Mouse (Mus musculus) brain, embryonic 14.5 days (tissue): ENCODE measurements around the gene Prkaa1. TPM values are rescaled to one million over a fixed set of nuclear protein-coding genes. Genes with fewer than 3 reads are reported as not detected.

ENCODE experiments used
- DNase-seq: peaks from one replicate; pipeline ENCODE4 v3.0.0-alpha.2; 2011; ENCODE audit warnings: low read depth
- CTCF ChIP-seq: fragments of 200-500 bp; IDR thresholded peaks from 2 replicates; pipeline ENCODE4 v1.5.1; 2012; ENCODE audit warnings: inconsistent platforms, mild to moderate bottlenecking, moderate library complexity, borderline replicate concordance; ENCODE audit not compliant: insufficient read depth, insufficient read length; ENCODE audit errors: extremely low read depth
- POLR2A ChIP-seq: fragments of 200-500 bp; IDR thresholded peaks from 2 replicates; pipeline ENCODE4 v1.6.1; 2012; ENCODE audit warnings: mild to moderate bottlenecking, inconsistent platforms, borderline replicate concordance; ENCODE audit not compliant: poor library complexity, insufficient read depth, insufficient read length, severe bottlenecking; ENCODE audit errors: extremely low read depth
- polyA plus RNA-seq: library from polyadenylated mRNA; depleted of rRNA; stranded (reverse); fragments of >200 nt; gene quantifications from 2 replicates; pipeline ENCODE4 v1.2.3, GENCODE M21; 2012

Prkaa1 gene
- polyA plus RNA-seq, 1 experiment = 14.4 TPM

DNA sequence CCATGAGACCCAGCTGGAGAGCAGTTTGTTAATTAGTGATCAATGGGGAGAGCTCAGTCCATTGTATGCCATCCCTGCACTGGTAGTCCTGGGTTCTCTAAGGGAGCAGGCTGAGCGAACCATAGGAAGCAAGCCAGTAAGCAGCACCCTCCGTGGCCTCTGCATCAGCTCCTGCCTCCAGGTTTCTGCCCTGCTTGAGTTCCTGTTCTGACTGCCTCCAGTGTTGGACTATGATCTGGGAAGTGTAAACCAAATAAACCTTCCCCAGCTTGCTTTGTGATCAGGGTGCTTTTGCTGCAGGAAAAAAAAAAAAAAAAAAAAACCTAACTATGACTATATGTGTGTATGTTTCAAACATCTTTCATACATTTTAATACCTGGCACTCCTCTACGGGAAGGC is 10.4 kb upstream of the Prkaa1 start:
- DNase-seq = no peak
- TF ChIP-seq CTCF = no peak

DNA sequence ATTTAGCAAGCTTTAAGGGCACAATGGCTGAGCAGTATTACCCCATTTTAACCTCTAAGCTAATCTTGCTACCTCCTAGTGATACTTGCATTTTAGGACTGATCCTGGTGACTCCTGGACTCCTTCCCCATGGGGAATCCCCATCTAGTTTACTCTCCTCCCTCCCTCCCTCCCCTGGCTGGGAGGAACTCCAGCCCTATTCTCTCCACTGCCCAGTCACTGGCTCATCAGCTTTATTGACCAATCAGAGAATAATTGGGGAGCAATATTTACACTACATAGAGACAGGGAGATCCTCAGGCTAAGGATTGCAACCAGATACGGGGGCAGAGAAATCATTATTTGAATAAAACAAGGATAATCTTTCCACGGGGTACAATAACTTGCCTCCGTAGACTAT is 9.5 kb upstream of the Prkaa1 start:
- DNase-seq = no peak
- no peak for TF ChIP-seq CTCF
- TF ChIP-seq POLR2A = no peak

DNA sequence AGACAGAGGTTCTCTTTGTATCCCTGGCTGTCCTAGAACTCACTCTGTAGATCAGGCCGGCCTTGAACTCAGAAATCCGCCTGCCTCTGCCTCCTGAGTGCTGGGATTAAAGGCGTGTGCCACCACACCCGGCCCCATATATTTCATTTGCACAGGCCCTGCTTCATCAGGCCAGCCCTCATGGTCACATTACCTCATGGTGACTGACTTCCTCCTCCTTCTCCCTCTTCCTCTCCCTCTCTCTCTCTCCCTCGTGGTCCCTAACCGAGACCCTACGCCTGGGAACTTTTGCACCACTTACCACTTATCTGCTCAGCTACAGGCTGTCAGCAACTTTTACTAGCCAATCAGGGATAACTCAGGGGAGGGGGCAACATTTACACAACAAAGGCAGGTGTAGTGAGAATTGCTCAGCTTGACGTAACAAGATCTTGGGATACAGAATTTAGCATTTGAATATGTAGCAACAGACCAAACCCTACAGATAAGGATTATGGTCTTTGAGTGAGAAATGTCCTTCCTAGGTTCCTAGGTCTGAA is 8.6 kb upstream of the Prkaa1 start:
- DNase-seq = no peak
- TF ChIP-seq CTCF = no peak

DNA sequence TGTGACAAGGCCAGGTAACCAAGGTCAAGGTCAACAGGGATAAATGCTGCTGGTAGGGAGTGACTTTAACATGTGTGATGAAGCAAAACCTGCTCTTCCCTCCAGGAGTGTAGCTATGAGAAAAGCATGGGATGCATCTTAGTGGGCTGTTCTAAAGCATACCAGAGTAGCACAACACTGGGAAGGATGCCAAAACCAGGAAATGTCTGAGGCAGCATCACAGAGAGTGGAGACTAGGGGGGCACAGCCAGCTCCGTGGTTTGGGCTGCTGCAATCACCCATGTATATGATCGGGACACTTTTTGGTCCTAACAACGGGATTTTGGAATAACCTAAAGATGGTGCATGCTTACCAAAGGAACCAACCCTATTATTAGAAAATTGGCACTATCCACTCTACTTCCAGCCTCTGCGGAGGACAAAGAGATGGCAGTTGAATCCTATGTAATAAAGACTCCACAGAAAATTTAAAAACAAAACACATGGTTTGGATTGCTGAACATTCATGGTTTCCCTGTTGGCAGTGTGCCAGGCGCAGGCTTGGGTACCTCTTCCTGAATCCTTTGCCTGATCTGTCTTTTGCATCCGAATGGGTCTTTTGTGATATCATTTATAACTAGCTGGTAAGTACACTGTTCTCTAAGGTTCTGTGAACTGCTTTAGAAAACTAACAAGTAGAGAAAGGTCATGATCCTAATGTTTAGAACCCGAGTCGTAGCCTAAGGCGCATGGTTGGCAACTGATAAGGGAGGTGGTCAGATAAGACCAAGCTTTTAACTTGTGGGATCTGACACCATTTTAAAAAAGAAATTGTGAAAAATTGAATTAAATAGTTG is 5.4 kb upstream of the Prkaa1 start:
- DNase-seq = peak; percentile 80
- TF ChIP-seq CTCF (no peak), POLR2A (no peak)

DNA sequence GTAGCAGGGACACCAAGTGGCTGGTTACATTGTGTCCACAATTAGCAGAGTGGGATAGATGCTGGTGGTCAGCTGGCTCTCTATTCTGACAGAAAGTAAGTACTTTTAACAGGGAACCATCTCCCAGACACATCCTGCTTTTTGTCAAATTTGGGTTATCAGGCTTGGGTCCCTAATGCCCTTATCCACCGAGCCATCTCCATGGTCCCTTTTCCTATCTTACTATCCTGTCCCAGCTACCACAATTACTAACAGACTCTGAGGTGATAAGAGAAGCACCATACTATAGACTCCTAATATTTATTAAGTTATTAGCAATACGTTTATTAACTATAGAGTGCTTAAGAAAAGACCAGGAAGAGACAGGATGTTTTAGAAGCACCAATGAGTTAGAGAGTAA is 4.3 kb upstream of the Prkaa1 start:
- TF ChIP-seq POLR2A (no peak), CTCF (no peak)

DNA sequence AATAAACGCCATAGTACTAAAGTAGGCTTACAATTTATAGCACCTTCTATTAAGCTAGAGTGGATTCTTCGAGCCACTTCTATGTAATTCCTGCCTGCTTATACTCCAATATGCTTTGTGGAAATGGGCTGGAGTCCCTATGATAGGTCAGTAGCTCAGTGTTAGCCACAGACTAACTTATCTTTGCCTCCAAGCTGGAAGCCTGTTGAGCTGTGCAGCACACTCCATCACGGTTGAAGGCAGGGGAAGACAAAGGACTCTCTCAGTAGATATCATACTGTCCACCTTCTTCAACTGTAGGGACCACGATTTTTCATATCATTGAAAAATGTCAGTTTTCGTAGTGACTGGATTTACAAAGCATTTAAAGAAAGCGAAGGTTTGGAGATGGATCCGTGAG is 3.8 kb upstream of the Prkaa1 start:
- no peak for DNase-seq
- TF ChIP-seq CTCF (no peak), POLR2A (no peak)

More for the DNA sequence above, 4.3 kb upstream of the Prkaa1 start:
- DNase-seq = no peak

DNA sequence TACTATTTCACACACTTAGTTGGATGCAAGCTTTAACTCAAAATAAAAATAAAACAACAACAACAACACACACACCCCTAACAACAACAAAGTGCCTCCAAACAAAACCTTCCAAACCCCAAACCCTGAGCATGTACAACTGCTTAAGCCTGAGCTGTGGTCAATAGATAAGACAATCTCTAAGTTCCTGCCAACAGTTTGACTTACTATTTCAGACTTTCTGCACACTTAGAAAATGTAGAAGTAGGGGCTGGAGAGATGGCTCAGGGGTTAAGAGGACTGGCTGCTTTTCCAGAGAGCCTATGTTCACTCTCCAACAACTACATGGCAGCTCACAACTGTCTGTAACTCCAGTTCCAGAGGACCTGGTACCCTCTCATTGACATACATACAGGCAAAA is 3.3 kb upstream of the Prkaa1 start:
- TF ChIP-seq POLR2A = no peak
- no peak for TF ChIP-seq CTCF
- no peak for DNase-seq

DNA sequence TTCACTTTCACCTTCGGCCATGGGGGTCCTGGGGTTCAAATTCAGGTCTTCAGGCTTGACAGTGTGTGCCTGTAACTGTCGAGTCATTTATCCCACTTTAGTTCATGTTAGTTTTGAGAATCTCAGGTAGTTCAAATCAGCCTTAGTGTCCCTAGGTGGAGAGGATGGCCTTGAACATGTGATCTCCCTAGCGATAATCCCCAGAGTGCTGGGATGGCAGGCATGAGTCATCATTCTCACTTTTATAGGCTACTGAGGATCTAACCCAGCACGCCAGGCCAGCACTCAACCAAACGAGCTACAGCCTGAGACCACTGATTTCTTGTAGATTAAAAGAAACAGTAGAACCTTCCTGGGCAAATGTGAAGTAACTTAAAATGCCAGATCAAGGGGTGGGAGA is 1.6 kb upstream of the Prkaa1 start:
- TF ChIP-seq POLR2A (no peak), CTCF (no peak)
- no peak for DNase-seq

DNA sequence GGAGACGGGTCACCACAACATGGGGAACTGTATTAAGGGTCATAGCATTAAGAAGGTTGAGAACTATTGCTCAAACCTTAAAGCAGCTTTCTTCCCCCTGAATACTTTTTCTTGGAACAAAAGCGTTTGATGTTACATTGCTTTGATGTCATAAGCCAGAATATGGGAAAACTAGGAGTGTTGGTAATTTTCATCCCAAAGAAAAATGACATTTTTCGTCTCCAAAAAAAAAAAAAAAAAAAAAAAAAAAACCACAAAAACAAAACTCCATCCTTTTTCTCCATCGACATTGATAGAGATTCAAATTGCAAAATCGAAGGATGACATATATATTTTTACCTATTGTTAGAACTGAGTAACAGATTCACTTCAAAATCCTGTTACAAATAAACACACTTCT is 947 bp upstream of the Prkaa1 start:
- no peak for DNase-seq
- TF ChIP-seq CTCF (no peak), POLR2A (no peak)

DNA sequence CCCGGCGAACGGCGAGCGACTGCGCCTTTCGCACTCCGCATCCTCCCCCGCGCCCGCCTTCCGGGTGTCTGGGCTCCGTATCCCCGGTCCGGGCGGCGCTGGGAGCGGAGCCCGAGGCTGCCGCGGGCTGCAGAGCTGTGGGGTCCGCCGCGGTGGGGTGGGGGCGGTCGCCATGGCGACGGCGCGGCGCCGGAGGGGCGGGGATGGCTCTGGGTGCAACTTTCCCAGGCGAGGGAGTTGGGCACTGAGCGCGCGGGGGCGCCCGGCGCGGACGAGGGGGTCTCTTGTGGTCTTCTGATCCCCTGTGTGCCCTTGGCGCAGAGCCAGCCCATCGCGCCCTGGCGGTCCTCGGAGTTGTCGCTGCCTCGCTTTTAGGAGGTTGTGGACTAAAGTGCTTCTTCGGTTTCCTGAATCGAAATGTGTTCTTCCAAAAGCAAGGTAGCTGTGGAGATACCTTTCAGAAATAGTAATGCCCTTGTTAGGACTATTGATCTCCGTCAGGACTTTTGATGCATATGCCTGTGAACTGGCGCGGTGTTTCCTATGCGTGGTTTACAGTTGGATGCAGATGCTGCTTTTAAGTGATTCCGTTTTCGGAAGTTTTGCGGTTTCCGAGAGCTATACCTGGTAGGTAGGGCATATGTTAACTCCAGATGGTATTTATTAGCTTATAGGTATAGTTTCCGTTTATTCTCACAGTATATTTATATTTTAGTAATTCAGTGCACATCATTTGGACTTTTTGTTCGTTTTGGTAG is 539 bp downstream of the Prkaa1 start:
- peak; percentile 86 for DNase-seq
- TF ChIP-seq CTCF = peak; percentile 34; the same call in 1 of the 2 replicates
- no peak for TF ChIP-seq POLR2A

DNA sequence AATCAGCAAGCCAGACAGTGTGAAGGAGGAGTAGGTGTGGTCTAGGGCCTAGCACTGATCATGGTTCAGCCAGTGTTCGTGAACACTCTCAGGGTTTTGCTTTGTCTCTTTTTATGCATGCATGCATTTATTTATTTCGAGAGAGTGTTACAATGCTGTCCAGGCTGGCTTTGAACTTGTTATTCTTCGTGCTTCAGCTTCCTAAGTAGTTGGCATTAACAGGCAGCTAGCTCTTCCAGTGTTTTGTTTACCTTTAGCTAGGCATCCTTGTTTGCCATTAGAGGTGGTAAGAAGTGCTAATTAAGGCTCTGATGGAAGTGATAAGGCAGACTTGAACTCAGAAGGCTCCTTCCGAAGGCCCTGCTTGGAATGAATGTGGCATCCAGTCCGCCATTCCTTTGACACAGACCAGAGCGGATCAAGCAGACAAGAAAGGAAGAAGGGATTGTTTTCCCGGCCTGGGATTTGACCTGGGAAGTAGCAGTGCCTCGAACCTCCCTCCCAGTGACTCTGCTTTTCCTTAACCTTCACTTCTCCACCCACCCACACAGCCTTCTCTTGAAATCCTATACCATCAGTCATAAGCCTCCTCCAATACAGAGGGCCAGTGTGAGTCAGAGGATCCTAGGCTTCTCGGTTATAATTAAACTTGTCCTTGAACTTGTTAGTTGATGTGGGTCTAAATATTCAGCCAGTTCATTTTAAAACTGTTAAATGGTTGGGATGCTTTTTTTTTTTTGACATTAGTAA is 1.7 kb downstream of the Prkaa1 start:
- DNase-seq = no peak
- TF ChIP-seq CTCF (no peak), POLR2A (no peak)

DNA sequence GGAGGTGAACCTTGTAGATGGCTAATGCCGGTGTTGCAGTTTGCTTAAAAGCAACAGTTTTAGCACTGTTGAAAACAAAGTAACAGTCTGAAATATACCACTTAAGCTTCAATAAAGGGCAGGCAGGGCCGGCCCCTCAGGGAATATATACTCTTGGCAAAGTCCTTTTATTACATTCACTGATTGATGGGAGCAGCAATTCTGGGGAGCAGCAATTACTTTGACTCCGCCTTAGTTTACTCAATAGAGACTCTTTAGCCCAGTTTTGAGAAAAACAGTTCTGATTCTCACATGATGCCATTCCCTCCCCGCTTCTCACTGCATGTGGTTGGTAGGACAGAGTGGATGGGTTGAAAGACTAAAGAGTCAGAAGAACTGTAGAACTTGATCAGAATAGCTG is 5.5 kb downstream of the Prkaa1 start:
- no peak for TF ChIP-seq POLR2A
- no peak for TF ChIP-seq CTCF
- peak; percentile 15 for DNase-seq

DNA sequence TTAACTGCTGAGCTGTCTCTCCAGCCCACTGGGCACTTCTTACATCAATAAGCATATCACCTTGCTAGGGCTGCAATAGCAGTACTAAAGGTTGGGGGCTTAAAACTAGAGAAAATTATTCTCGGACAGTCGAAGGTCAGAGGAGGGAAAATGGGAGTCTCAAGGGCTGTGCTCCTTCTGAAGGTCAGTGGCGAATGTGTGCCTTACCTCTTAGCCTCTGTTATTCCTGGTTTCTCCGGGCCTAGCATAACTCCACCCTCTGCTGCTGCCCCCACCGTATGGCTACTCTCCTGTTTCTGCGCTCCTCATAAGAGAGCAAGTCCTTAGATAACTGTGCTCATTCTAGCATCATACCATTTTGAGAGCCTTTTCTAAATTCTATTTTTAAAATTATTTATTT is 8.5 kb downstream of the Prkaa1 start:
- TF ChIP-seq CTCF (no peak), POLR2A (no peak)
- DNase-seq = no peak
